Mouse (Mus musculus) limb, embryonic 14.5 days (tissue): ENCODE results near the gene Atf1. TPM values are rescaled to one million over a fixed set of nuclear protein-coding genes. Genes with fewer than 3 reads are reported as not detected.
"Not testable (repeated sequence)": the region's sequence is repeated elsewhere in the genome, so short reads cannot be mapped to it uniquely, and the experiment has no call there.

Source experiments
- ATAC-seq: fragments of 200-750 bp; cut with Nextera tagmentation; 2 replicates; pipeline ENCODE4 v1.8.0; 2017; ENCODE audit warnings: low read depth, moderate number of reproducible peaks, moderate TSS enrichment; ENCODE audit not compliant: low FRiP score
- DNase-seq: peaks from one replicate; pipeline ENCODE4 v3.0.0-alpha.2; 2015; ENCODE audit warnings: low spot score
- H3K27ac ChIP-seq: fragments of 300-500 bp; sonication (generic); replicated peaks from 2 replicates; pipeline ENCODE4 v1.5.1; 2014; ENCODE audit warnings: low read depth, mild to moderate bottlenecking, low read length, moderate library complexity, mixed read lengths
- H3K27me3 ChIP-seq: fragments of 300-500 bp; sonication (generic); 2 replicates; pipeline ENCODE4 v1.6.1; 2014; ENCODE audit warnings: low read length, mixed read lengths; ENCODE audit not compliant: control insufficient read depth, insufficient read depth
- H3K36me3 ChIP-seq: fragments of 300-500 bp; sonication (generic); 2 replicates; pipeline ENCODE4 v1.6.1; 2014; ENCODE audit warnings: mild to moderate bottlenecking, low read length, moderate library complexity, mixed read lengths; ENCODE audit not compliant: control insufficient read depth, insufficient read depth
- H3K4me1 ChIP-seq: fragments of 300-500 bp; sonication (generic); 2 replicates; pipeline ENCODE4 v1.6.1; 2014; ENCODE audit warnings: antibody characterized with exemption, low read length, mixed read lengths; ENCODE audit not compliant: control insufficient read depth, insufficient read depth
- H3K4me2 ChIP-seq: fragments of 300-500 bp; sonication (generic); replicated peaks from 2 replicates; pipeline ENCODE4 v1.6.1; 2014; ENCODE audit warnings: low read depth, mild to moderate bottlenecking, low read length, moderate library complexity; ENCODE audit not compliant: severe bottlenecking
- H3K4me3 ChIP-seq: fragments of 300-500 bp; sonication (generic); replicated peaks from 2 replicates; pipeline ENCODE4 v1.5.1; 2014; ENCODE audit warnings: low read length
- H3K9ac ChIP-seq: fragments of 300-500 bp; sonication (generic); 2 replicates; pipeline ENCODE4 v1.6.1; 2014; ENCODE audit warnings: mild to moderate bottlenecking, low read depth, low read length, moderate library complexity; ENCODE audit not compliant: severe bottlenecking
- H3K9me3 ChIP-seq: fragments of 300-500 bp; sonication (generic); 2 replicates; pipeline ENCODE4 v1.6.1; 2016; ENCODE audit warnings: low read length; ENCODE audit not compliant: control insufficient read depth
- POLR2A ChIP-seq: fragments of 200-500 bp; IDR thresholded peaks from 2 replicates; pipeline ENCODE4 v1.8.0; 2012; ENCODE audit warnings: inconsistent platforms, mild to moderate bottlenecking, moderate library complexity, borderline replicate concordance; ENCODE audit not compliant: insufficient read depth, insufficient read length; ENCODE audit errors: extremely low read depth
- WGBS: fragments of 180-500 bp; shearing (Covaris S2); extraction: QIAGEN DNeasy Blood & Tissue Kit; methylation state at CpG from one replicate; pipeline ENCODE4 v1.1.7; 2014; 5-methylcytosine and 5-hydroxymethylcytosine counted together
- polyA plus RNA-seq, 2 experiments: library from polyadenylated mRNA; depleted of rRNA in 1 of 2; stranded (reverse) in 1 of 2; unstranded in 1 of 2; fragments of >200 nt; fragmentation: Nextera tagmentation in 1 of 2; extraction: Ambion mirVana in 1 of 2; gene quantifications; 2 replicates each; pipeline versions ENCODE4 v1.2.1 to v1.2.3; 2012 to 2014

Gene Atf1
- polyA plus RNA-seq, 2 experiments = 32.8 to 44.2 TPM

- 67% methylated on average over 14 of the region's 14 CpGs for WGBS
- no peak overlapping the region for H3K4me3 ChIP-seq
Measured at GRCm38 (mm10) chr15:100271411-100271810, 43.8 kb downstream of the Atf1 start.

DNA sequence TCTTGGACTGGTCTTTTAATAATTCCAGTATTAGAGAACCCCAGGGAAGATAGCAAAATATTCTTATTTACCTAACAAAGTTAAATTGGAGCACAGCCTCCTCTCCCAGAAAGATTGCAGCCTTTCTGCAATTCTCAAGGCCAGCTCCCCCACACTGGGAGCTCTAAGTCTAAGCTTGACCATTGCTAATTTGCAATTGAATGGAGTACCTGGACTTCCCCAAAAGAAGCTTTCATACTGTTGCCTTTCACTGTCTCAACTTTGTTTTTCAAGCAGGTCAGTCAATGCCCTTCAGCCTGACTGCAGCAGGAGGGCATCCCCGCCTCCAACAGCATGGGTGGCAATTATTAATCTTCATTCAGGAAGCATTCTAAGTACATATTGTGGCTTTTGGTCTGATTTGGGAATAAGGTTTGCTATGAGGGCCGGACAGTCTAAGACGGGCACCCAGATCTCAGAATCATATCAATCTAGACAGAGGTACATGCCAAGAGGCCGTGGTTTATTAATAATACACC lies 46.2 kb downstream of the Atf1 start:
- ATAC-seq, H3K27ac ChIP-seq, DNase-seq, H3K9ac ChIP-seq, H3K4me1 ChIP-seq, H3K36me3 ChIP-seq, H3K27me3 ChIP-seq, H3K9me3 ChIP-seq, H3K4me2 ChIP-seq, H3K4me3 ChIP-seq: not testable (repeated sequence)
- 95% methylated on average over 4 of the region's 4 CpGs for WGBS

More at GRCm38 (mm10) chr15:100271411-100271810, 43.8 kb downstream of the Atf1 start:
- Histone ChIP-seq H3K27ac (no peak overlapping the region), H3K9ac (no peak overlapping the region), H3K9me3 (no peaks in the 10 kb centered on the region), H3K4me2 (no peak overlapping the region), H3K36me3 (no peaks in the 10 kb centered on the region), H3K27me3 (no peaks in the 10 kb centered on the region), H3K4me1 (no peaks in the 10 kb centered on the region)
- DNase-seq (no peak), ATAC-seq (no peak)
- TF ChIP-seq POLR2A = no peak

DNA sequence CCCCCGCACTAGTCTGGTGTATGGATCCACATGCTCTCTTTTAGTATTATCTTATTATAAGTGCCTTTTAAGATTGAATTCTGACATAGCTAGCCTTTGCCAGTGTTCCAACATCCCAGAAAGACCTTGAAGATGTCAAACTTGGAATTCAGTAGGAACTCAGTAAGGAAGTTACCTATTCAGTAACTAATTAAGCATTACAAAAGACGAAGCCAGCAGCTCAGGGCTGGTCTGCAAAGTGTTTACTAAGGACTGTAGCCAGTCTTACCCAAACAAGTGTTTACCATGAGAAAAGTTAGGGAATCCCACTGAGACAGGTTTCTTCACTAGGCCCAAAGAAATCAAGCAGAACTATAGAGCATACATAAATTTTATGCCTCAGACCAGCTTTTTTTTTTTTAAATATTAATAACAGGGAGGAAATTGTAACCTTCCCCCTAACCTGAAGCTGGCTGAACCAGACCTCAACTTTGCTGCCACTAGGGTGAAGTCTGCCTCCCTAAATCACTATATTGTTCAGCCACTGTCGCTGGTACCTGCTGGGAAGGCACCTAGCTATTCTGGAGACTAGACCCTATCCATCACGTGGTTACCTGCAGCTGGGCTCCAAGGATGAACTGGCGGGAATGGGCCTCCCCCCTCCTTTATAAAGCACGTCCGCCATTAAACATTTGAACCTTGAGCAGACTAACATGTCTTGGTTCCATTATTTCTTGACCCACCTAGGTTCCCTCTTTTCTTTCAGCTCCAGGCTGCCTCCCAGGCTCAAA lies 47.4 kb downstream of the Atf1 start:
- Histone ChIP-seq H3K27me3 (no peaks in the 10 kb centered on the region), H3K9ac (no peak overlapping the region), H3K9me3 (no peaks in the 10 kb centered on the region), H3K4me3 (no peak overlapping the region), H3K4me1 (no peaks in the 10 kb centered on the region), H3K36me3 (no peaks in the 10 kb centered on the region), H3K4me2 (no peak overlapping the region), H3K27ac (no peak overlapping the region)
- WGBS = 88% methylated on average over 7 of the region's 7 CpGs
- no peak for DNase-seq
- TF ChIP-seq POLR2A = no peak
- ATAC-seq = no peak

DNA sequence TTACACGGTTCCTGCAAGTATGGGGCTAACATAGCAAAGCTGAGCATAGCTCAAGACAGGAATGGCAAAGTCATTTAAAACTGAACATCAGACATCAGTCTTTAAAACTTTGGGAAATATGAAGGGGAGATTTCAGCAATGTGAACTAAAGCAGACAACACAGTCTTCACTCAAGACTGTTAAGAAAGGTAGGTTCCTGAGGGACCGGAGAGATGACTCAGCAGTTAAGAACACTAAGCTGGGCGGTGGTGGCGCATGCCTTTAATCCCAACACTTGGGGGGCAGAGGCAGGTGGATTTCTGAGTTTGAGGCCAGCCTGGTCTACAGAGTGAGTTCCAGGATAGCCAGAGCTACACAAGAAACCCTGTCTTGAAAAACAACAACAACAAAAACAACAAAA lies 48.8 kb downstream of the Atf1 start:
- H3K27me3 ChIP-seq = no peaks in the 10 kb centered on the region
- 95% methylated on average over 4 of the region's 4 CpGs for WGBS
- no peak overlapping the region for H3K9ac ChIP-seq
- H3K9me3 ChIP-seq = no peaks in the 10 kb centered on the region
- H3K4me1 ChIP-seq = no peaks in the 10 kb centered on the region
- H3K4me3 ChIP-seq = no peak overlapping the region
- H3K36me3 ChIP-seq = no peaks in the 10 kb centered on the region
- H3K27ac ChIP-seq = no peak overlapping the region
- DNase-seq = no peak
- no peak for TF ChIP-seq POLR2A
- ATAC-seq = no peak
- H3K4me2 ChIP-seq = no peak overlapping the region

DNA sequence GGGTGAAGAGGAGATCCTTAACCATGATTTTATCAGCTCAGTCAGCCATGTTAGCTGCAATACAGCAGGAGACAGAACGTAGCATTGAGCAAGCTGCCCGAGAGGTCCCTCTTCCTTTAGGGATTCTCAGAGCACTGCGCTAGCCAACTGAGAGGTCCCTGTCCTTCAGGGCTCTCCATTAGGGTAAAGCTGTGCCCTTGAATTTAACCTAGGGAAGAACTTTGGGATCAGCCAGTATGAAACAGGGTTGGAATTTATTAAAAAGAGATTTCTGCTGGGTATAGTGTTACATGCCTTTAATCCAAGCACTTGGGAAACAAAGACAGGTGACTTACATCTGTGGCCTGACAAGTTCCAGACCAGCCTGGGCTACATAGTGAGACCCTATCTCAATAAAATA lies 50.0 kb downstream of the Atf1 start:
- Histone ChIP-seq H3K27ac (no peak overlapping the region), H3K4me1 (no peaks in the 10 kb centered on the region), H3K4me2 (no peak overlapping the region), H3K27me3 (no peaks in the 10 kb centered on the region), H3K36me3 (no peaks in the 10 kb centered on the region), H3K9me3 (no peaks in the 10 kb centered on the region), H3K9ac (no peak overlapping the region), H3K4me3 (no peak overlapping the region)
- WGBS = 95% methylated on average over 3 of the region's 3 CpGs
- DNase-seq = no peak
- no peak for ATAC-seq
- no peak for TF ChIP-seq POLR2A

GRCm38 (mm10) chr15:100280626-100281025 lies 53.0 kb downstream of the Atf1 start, which contains the start of gene Tmprss12:
Gene Tmprss12, plus strand, starts transcription at chr15:100280837.
- DNase-seq (no peak), ATAC-seq (no peak)
- no peaks in the 10 kb centered on the region for H3K36me3 ChIP-seq
- H3K4me2 ChIP-seq = no peak within 1 kb of the TSS
- 95% methylated on average over 20 of the region's 20 CpGs for WGBS
- H3K27me3 ChIP-seq = no peaks in the 10 kb centered on the region
- no peak within 1 kb of the TSS for H3K27ac ChIP-seq
- no peaks in the 10 kb centered on the region for H3K9me3 ChIP-seq
- H3K4me1 ChIP-seq = no peaks in the 10 kb centered on the region
- H3K9ac ChIP-seq = no peak within 1 kb of the TSS
- no peak for TF ChIP-seq POLR2A
- H3K4me3 ChIP-seq = no peak within 1 kb of the TSS
